Mouse (Mus musculus) kidney, postnatal 36 days (tissue): ENCODE data around the gene Vmn2r5.
"Not testable (repeated sequence)": the region's sequence is repeated elsewhere in the genome, so short reads cannot be mapped to it uniquely, and the experiment has no call there.

ENCODE experiments used
- DNase-seq, 2 experiments: peaks; one replicate each; pipeline ENCODE4 v3.0.0; 2021 to 2022; ENCODE audit warnings: mixed read lengths in 2 of 2

Gene Vmn2r5

GRCm38 (mm10) chr3:64509742-64510141, at the start of gene Vmn2r5:
TSS of gene Vmn2r5 (minus strand) at chr3:64509842.
- DNase-seq: not testable (repeated sequence)

- not testable (repeated sequence) for DNase-seq
Observed at GRCm38 (mm10) chr3:64523585-64523984, 13.9 kb upstream of the Vmn2r5 start.
